Mouse (Mus musculus): Measurements from ENCODE around the gene Rffl.
A peak's percentile ranks its signal among the peaks of the same experiment; 100 is the strongest.

The Rffl gene

DNA sequence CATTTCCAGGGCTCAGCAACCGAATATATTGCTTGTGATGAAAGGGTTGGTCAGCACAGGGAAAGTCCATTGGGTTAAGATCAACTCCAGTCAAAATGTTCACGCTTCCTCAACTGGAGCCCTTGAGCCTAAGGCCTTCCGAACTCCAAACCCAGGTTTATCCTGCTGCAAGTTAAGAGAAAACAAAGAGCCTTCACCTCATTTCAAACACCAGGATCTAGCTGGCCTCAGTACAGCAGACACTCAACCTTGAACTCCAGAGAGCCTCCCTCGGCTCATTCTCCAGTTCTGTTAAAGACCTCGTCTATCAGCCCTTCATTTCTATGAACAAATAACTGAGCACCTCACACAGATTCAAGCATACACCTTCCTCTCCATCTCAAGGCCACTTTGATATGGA, 90.9 kb downstream of the Rffl start:
- DNase-seq (ENCODE audit: low read depth, low spot score) = peak; percentile 28

DNA sequence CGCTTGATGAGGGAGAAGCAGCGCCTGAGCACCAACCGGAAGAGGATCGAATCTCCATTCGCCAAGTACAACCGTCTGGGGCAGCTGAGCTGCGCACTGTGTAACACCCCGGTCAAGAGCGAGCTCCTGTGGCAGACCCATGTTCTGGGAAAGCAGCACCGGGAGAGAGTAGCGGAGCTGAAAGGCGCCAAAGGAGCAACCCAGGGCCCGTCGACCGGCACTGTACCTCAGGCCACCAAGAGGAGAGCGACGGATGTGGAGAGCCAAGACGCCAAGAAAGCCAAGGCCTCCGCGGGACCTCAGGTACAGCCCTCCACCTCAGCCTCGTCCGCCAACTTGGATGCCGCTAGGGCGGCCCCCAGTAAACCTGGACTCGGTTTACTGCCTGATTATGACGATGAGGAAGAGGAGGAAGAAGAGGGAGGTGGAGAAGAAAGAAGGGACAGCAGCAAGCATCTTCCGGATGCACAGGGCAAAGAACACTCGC, 106.5 kb downstream of the Rffl start:
- DNase-seq (ENCODE audit: low read depth, low spot score) = no peak

DNA sequence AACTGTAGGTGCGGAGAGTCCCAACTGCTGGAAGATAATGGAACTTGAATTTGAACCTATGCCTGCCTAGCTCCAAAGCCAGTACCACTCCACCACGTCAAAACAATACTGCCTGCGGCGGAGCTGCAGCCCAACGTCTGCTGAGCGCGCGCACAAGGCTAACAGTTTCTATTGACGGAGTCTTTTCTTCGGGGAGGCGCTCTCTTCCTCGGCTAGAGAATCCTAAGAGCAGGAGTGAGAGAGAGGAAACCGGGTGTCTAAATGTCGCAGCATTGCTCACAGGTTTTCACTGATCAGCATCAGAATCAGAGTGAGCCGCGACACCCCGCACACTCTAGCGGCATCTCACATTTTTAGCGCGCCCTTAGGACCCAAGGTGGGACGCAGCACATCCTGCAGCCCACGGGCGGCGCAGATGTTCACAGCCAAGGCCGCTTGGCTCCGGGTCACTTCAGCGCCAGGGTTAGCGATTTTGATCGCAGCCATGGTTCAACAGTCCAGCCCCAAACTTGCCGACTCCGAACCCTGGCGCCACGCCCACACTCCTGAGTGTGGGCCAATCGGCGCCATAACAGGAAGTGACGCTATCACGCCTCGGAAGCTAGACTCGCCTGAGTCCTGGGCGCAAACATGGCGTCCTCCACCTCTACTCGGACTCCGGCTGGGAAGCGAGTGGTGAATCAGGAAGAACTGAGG, 107.1 kb downstream of the Rffl start, which contains the start of the genes Cct6b and Zfp830:
Cct6b (minus strand) TSS at position 580 of the 696 bp plus-strand sequence.
Zfp830 (plus strand) TSS at position 604 of the 696 bp plus-strand sequence.
- DNase-seq (ENCODE audit: low read depth, low spot score) = peak; percentile 94

DNA sequence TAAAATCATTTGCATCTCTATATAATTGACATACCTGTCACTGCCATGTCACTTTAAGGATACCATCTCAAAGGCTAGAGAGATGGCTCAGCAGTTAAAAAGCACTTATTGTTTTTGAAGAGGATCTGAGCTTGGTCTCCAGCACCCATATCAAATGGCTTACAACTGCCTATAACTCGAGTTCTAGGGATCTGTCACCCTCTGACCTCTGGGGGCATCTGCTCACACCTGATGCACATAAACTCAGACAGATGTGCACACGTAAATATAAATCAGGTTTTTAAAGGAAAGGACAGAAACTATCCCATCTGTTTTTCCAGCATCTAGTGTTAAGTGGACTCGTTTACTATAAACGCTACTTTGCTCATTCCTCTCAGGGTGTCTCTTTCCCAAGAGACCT, 107.7 kb downstream of the Rffl start:
- no peak for DNase-seq (ENCODE audit: low read depth, low spot score)

DNA sequence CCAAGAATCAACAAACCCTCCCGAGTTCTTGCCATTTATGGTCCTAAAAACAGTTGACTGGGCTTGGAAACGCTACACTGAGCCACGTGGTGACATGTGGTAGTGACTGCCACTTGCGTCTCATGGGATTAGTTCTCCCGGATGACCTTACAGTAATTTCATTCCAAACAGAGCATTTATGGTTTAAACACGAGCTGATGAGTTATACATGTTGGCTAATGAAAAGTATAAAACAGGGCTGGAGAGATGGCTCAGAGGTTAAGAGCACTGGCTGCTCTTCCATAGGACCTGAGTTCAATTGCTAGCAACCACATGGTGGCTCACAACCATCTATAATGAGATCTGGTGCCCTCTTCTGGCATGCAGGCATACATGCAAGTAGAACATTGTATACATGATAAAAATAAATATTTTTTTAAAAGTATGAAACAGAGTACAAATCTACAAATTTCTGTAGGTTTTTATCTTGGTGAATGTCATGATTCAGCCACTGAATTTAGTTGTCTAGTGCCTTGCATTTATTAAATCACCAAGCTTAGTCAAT, 108.7 kb downstream of the Rffl start:
- DNase-seq (ENCODE audit: low read depth, low spot score) = no peak

DNA sequence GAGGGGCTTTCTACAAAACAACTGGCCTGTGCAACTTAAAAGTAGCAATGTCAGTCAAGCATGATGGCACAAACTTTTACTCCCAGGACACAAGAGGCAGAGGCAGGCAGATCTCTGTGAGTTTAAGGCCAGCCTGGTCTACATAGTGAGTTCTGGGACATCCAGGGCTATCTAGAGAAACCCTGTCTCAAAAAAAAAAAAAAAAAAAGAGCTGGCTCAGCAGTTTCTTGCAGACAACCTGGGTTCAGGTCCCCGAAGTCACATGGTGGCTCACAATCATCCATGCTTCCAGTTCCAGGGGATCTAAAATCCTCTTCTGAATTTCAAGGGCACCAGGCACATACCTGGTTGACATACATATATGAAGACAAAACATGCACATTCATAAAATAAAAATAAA, 115.1 kb downstream of the Rffl start:
- DNase-seq (ENCODE audit: low read depth, low spot score) = no peak
